Mouse (Mus musculus): Measurements from ENCODE around the gene 1110059E24Rik. TPM values are rescaled to one million over a fixed set of nuclear protein-coding genes. Genes with fewer than 3 reads are reported as not detected.
A peak's percentile ranks its signal among the peaks of the same experiment; 100 is the strongest.
"Not testable (repeated sequence)": the region's sequence is repeated elsewhere in the genome, so short reads cannot be mapped to it uniquely, and the experiment has no call there.

Gene 1110059E24Rik
- total RNA-seq (2021), result 10 to 100 TPM; 22.1 to 24.9 TPM
- long read RNA-seq, experiment 1, transcript 1110059E24Rik-201 (4 exons, 1,614 nt), result major isoform, 21 of 27 reads
- long read RNA-seq, experiment 1, partial matches to known transcripts, result 0 of 27 reads
- long read RNA-seq, experiment 1, other reads (novel, unspliced or antisense), result 0 of 27 reads
- long read RNA-seq, experiment 2, transcript 1110059E24Rik-201 (4 exons, 1,614 nt), result major isoform, 18 of 22 reads
- long read RNA-seq, experiment 2, partial matches to known transcripts, result 0 of 22 reads
- long read RNA-seq, experiment 2, other reads (novel, unspliced or antisense), result 1 of 22 reads

DNA sequence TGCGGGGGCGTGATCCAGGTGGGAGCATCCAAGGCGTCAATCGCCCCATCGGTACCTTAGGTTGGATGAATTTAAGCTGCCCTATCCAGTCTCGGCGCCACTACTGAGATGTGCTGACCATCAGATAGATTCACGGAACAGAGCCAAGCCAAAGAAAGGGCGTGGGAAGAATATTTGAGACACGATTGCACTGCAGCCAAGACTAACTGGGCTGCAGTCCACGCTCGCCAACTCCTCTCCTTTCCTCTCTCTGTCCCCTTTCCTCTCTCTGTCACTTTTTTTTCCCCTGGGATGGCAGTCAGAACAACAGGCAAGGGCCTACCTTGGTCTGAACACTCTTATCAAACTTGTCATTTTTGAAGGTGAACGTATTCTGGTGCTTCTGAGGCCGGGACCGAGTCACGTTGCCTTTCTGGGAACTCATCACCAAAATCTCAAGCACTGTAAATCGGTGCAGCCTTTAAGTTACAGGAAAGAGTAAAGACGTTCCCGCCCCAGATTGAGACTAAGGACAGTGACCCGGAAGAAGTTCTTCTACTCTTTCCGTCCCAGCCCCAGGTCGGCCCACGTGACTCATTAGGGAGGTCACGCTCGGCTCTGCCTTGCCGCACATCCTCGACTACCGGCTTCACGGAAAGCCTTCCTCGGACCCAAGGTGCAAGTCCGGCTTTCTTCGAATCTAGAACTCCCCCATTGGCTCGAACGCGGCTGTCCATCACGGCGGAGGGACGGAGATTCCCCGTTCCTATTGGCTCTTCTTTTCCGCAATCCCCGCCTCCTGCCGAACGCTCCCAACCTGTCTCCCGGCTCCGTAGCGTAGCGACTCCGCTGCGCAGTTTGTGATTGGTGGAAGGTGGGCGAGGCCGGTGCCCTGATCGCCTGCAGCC, at the start of gene 1110059E24Rik:
Gene 1110059E24Rik (minus strand): TSS at position 692 of the 887 bp plus-strand sequence.
- DNase-seq (ENCODE audit: low spot score in 2 of 2), result peak; percentile 90 to 96

DNA sequence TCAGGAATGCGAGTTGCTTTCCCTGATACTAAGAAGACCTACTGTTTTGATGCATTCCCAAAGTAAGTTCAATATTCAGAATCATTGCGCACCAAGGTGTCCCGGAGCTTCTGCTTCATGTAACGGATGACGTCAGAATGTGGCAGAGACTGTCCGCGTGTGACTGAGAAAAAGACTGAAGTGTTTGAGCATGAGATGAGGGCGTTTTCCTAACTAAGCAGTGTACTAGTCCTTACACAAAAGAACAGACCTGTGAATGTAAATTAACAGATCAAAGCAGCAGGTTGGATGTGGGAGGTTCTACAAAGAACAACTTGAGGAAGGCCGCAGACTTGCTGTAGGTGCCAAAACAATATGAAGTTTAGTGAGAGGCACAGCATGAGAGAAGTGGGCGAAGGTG, 28.2 kb upstream of the 1110059E24Rik start:
- DNase-seq (ENCODE audit: low spot score in 2 of 2), result no peak

DNA sequence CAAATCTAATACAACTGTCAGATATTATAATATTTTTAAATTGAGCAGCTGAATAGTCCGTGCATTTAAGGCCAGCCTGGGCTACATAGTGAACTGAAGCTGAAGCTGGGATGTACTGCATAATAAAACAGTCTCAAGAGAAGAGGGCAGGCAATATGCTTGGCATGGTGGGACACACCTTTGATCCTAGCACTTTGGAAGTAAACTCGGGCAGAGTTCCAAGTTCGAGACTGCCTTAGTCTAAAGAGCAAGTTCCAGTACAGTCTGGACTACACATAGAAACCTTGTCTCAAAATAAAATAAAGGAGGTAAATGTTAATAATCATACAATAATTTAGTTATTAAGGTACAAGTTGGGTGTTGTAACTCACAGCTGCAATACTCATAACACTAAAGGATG, 27.3 kb upstream of the 1110059E24Rik start:
- DNase-seq (ENCODE audit: low spot score in 2 of 2), result no peak

DNA sequence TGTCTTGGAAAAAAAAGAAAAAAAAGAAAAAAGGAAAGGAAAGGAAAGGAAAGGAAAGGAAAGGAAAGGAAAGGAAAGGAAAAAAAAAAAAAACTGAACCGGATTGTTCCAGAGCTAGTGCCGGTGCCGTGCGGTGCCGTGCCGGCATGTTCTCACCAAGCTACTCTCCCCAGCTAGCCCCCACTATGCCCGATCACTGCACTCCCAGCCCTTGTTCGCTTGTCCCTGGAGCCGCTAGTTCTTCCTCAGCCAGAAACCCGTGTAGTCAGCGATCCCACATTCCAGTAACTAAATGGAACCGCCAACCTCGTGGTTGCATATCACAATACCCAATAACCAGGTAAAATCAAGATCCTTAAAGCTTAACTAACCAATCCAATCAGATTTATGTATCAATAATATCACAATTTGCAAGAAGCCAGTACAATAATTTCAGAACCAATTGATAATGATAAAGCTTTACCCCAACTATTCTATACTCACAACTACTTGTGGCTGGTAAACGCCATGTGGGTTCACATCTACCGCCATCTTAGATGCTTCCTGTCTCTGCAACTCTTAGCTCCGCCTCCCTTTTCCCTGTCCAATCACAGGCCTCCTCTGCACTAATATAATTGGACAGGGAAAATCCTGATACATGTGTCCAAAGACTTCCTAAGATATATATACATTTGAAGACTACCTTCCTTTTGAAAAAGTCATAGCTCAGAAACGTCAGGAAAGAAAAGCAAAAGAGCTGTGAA, 21.7 kb upstream of the 1110059E24Rik start:
- DNase-seq (ENCODE audit: low spot score in 2 of 2), result no peak

DNA sequence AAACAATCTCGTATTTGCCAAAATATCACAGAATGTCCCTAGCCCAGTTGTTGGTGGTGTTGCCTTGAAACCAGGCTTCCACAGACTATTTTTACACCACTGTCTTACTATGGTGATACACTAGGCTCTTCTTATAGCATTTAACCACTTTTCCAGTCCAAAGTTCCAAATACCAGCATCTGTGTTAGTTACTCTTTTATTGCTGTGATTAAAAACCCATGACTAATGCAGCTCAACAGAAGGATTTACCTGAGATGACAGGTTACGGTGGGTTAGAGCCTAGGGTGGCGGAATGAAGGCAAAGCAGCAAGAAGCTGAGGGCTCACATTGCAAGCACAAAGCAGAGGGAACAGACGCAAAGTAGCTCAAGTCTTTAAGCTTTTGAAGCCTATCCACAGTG, 16.9 kb upstream of the 1110059E24Rik start:
- DNase-seq (ENCODE audit: low spot score in 2 of 2), result no peak

DNA sequence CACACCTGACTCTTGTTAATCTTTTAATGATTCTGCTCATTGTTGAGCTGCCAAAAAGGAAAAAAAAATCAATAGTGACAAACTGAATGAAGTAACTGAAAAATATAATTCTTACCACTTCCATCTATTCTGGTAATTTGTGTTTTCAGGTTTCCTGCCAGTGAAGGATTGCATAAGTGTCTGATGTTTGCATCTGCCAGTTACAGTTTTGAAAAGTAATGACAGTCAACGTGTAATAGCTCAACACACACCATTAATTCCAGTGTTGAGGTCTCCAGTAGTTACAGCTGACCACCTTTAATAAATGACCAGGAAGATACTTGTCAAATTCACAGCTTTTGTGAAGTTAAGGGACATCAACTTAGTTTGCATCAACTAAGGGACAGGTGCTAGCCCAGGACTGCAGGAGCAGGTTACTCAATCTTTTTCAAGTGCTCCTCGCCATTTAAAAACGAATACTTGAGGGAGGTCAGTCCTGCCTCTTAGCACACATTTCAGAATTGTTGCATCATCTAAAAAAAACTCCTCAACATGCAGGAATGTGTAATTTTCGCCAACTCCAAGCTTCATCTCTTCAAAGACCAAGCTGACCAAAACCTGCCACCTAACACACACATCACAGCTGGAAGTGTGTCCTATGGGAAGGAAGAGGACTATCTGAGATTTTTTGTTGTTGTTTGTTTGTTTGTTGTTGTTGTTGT, 11.1 kb upstream of the 1110059E24Rik start:
- DNase-seq (ENCODE audit: low spot score in 2 of 2), result no peak

DNA sequence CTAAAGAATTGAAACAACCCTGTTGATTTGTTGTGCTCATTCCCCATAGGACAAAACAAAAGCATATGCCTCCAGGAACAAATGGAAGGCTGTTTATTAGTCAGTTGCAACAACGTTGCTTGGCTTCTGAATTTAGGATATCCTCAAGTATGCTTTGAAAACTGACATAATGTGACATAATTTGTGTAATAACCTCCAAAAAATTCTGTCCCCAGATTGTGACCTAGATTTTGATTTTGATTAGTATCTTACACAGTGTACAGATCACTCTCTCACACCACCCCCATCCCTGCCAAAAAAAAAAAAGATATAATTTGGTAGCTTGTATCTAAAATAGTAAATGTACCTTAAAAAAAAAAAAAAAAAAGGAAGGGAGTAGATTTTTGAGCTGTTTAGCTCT, 8.0 kb upstream of the 1110059E24Rik start:
- no peak for DNase-seq (ENCODE audit: low spot score in 2 of 2)

DNA sequence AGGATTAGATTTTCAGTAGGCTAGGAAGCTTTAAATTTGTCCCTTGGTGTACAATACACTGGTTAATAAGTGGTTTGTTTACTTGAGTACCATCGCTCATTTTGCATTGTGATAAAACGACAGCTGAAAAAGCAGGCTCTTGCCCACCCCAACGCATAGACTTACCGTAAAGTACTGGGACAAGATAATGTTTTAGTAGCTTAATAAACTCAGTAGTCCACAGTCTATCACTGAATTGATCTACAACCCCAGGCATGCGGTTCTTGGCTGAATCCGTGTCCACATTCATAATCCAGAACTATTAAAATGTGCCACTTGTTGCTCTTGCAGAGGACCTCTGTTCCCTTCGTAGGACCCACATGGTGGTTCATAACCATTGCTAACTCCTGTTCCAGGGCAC, 2.0 kb upstream of the 1110059E24Rik start:
- DNase-seq (ENCODE audit: low spot score in 2 of 2), result no peak

DNA sequence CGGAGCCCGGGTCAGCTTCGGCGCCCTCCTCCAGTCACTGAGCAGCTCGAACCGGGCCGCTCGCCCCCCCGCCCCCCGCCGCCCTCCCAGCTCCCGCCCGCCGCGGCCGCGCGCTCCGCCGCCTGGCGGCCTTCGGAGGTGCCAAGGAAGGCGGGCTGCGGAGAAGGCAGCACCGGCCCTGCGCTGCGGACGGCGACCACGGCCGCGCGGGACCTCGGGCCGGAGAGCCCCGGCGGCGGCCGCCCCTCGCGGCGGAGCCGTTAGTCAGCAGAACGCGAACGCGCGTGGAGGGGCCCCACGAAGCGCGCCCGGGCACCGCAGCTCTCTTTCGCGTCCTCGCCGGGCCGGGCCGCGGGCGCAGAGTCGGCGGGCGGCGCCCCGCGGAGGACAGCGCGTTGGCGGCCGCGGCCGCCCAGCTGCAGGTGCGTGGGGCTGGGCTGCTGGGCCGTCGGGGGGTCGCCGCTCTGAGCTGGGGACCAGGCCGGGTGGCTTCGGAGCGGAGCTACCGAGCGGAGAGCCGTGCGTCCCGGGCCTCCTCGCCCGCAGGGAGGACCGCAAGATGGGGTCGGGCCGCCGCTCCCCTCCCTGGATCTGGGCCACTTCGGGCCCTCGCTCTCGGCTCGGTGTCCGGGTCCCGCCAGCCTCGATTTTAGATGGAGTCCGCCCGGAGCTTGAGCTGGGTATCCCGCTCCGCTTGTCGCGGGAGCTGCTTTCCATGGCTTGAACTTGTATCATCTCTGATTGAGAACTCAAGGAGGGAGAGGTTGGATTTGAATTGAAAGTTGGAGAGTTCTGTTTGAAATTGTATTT, 601 bp upstream of the 1110059E24Rik start, which contains the start of gene Abhd17b:
Gene Abhd17b (plus strand): TSS at position 14 of the 810 bp plus-strand sequence.
- peak; percentile 28 to 41 for DNase-seq (ENCODE audit: low spot score in 2 of 2)

DNA sequence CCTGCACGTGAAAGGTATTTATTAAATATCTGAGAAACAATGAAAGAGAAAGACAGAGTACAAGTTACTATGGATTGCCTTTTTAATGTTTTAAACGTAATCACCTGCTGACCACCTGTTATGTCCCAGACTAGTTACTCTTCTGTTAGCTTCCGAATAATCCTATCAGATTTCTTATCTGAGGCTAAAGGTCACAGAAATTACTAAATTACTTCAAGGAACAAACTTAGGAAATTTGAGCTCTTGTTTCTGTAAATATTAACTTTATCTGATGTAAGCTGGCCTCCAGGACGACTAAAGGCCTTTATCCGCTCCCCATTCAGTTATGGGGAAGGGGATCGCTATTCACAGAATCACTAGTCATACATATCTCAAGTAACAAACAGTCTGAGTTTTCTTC, 1.1 kb downstream of the 1110059E24Rik start:
- no peak for DNase-seq (ENCODE audit: low spot score in 2 of 2)

DNA sequence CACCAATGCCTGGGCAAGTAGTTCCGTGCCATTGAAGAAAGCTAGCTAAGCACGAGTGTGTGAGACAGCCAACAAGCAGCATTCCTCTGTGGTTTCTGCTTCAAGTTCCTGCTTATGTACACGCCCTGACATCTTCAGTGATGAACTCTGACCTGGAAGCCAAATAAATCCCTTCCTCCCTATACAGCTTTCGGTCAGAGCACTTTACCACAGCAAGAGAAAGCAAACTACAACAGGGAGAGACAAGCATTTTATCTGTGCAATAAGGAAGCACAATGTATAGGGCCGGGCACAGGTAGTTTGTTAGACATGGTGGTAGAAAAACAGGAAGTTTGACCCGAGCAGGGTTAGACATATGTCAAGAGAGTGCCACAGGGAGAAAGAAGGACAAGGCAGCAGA, 6.6 kb downstream of the 1110059E24Rik start:
- no peak for DNase-seq (ENCODE audit: low spot score in 2 of 2)

DNA sequence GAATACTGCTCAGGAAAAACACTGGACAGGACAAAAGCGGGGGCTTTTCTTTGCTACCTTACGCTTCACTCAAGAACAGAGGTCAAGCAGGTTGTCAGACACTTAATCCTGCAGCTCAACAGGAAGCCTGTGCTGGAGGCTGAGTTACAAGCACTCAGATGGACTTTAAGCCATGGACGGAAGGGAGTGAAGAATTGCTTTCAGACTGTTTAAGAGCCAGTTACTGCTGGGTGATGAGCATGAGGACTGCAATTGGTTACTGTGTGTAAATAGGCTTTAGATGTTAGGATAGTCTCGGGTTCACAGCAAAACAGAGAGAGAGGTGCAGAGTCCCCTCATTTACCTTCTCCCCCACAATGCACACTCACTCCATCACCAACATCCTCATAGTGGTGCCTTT, 7.5 kb downstream of the 1110059E24Rik start:
- no peak for DNase-seq (ENCODE audit: low spot score in 2 of 2)

DNA sequence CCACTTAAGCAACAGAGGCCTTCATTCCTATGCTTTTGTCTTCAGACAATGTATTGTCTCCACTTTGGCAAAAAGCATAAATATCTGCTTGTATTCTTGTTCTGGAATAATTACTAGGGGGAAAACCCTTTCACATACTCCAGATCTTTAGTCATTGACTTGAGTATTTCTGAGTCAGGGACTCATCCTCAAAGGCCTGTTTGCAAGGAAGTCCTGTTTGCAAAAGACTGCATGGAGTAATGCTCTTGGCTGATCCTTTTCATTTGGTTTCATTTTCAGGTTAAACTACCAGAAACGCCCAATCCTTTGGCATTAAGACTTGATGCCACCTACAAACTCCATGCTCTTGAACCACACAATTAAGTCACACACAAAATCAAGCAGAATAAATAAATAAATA, 8.8 kb downstream of the 1110059E24Rik start:
- no peak for DNase-seq (ENCODE audit: low spot score in 2 of 2)

DNA sequence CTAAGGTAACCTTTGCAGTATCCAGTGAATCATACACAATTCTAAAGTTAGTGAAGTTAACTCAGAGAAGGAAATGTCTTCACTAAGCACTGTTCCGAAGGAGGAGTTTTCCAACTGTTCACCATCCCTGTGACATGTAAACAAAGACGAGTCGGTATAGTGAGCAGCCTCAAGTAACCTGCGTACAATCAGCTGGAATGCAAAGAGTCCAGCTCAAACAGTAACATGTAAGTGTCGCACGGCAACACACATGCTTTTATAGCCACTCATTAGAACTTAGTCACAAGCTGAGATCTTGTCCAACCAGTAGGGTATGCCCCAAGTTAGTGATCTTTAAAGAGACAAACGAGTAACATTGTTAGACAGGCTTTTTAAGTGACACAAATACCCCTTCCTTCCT, 15.1 kb downstream of the 1110059E24Rik start:
- DNase-seq (ENCODE audit: low spot score in 2 of 2), result no peak

DNA sequence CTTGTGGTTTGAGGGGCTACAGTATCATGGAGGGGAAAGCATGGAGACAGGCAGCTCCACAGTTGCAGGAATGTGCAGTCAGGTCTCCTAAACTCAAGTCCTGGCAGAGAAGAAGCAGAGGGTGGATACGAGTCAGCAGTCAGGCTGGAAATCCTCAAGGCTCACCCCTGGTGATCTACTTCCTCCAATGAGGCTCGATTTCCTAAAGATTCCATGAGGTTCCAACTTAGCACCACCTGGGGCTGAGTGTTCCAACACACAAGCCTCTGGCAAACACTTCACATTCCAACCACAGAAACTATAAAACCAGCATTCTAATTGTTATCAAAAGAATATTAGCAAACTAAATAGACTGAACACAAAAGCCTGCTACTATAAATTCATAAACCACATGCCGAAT, 15.9 kb downstream of the 1110059E24Rik start:
- no peak for DNase-seq (ENCODE audit: low spot score in 2 of 2)

DNA sequence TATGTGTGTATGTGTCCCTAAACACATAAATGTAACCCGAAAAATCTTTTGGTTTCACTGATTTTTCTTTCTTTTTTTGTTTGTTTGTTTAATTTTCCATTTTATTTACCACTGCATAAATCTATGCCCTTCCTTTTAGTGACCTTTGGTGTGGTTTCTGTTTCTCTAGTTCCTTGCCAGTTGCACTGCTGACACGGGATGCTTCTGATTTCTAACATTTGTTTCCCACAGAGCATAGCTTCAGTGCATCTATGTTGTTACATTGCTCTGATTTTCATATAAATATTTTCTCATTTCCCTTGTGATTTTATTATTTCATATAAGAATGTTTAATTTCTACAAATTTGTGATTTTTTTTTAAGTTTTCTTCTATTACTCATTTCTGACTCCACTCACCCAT, 17.4 kb downstream of the 1110059E24Rik start:
- no peak for DNase-seq (ENCODE audit: low spot score in 2 of 2)

DNA sequence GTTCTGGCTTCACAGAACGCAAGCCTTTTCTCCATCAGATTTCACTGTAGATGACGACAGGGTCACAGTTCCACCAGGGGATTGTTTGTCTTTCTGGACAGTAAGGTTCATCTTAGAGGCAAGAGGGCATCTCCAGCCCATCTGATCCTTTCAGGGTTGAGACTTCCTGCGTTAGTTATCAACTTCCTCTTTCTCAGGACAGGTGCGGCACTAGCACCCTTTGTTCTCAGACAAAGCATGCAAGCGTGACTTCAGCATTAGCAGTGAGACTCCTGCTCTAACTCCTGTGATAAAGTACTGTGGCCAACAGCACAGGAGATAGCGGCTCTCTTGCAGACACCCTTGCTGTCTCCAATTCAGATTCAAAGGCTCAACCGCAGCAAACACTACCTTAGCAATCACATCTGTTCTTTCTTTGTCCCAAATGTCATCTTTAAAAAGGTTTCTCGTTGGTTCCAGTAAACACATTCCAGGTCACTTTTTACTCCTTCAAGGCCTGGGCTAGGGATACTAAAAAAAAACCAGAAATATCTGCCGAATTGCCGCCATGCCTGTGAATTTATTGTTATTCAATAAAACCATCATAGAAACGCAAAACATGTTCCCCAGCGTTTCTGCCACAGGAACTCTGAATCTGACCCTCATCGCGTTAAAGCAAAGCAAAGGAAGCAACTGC, 22.0 kb downstream of the 1110059E24Rik start:
- no peak for DNase-seq (ENCODE audit: low spot score in 2 of 2)

DNA sequence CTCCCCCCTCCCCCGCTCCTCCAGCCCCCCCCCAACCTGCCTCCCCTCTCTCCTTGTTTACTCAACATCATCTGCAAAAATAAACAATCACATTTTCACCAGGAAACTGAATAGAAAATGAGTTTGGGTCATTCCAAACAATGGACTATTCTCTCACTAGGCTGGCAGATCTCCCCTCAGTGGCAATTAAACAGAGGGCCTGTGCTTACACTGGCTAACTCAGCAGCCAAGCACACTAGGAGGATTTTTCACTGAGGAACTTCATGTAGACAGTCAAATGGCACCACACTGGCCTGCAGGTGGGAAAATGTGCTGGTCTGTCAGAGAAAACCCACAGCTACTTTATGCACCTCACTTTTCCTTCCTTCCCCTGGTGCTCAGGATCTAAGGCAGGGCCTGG, 23.3 kb downstream of the 1110059E24Rik start:
- no peak for DNase-seq (ENCODE audit: low spot score in 2 of 2)

DNA sequence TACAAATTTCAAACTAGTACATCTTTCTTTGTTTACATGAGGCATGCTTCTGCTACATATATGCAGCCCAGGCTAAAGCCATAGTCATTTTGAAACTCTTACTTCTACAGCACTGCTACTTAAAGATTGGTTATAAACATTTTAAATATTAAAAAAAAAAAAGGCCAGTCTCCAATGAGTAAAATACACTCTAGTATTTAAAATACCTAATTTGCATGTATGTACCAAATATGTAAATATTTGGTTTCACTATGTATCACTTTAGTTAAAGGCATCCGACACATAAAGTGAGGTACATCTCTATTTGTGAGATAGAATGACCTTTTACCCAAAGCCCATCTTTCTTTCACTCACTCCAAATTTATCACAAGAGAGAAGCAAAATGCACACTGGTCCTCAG, 23.7 kb downstream of the 1110059E24Rik start:
- DNase-seq (ENCODE audit: low spot score in 2 of 2), result no peak

DNA sequence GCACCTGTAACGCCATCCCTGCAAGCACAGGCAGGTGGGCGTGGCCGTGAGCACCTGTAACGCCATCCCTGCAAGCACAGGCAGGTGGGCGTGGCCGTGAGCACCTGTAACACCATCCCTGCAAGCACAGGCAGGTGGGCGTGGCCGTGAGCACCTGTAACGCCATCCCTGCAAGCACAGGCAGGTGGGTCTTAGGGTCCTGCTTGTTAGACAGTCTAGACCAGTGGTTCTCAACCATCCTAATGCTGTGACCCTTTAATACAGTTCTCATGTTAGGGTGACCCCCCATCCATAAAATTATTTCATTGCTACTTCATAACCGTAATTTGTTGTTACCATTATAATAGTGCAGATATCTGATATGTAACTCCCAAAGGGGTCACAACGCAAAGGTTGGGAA, 24.3 kb downstream of the 1110059E24Rik start:
- DNase-seq (ENCODE audit: low spot score in 2 of 2), result not testable (repeated sequence)

All from left cerebral cortex, adult 18-20 months (tissue).